In the genomic region with DNA sequence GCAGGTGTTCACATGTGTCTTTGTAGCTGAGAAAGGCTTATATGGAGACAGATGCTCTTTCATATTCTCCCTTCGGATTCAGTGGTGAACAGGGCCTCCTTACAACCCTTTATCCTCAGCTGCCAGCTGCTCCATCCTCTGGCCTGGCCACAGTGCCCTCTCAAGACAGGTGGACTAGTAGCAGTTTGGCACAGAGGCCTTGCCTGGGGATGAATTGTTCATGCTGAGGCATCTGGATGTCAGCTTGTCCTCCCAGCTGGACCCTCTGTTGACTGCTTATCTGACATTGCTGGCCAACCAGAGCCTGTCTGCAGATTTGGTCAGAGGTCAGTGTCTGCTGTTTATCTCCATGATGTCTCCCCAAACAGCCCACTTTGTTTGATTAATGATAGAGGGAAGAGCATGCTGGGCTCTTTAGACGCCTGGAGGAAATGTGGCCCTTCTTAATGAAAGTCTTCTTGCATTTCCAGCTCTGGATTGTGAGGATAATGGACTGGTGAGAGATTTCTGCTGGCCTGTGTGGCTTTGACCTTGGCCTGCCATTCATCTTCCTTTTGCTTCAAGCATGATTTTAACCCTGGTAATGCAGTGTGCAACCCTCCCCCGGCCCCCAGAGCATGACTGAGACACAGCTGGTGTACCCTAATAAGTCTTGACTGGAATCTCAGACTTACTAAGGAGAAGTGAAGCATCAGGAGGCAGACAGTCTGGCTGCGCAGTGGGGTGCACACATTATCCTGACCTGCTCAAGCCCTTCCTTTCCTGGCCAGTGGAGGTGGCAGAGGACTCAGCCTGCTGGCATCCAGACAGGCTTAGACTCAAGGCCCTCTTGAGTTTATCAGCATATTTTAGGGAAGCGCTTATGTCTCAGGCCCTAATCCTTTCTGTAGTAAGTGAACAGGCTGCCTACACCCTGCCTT, we compare ENCODE assay signal across 14 mouse cellular contexts.
DNase-seq lines count a peak whose midpoint lies in the region; ATAC-seq lines count a peak whose summit lies in the region.
"Had no signal": no experiment of that assay in that cellular context is flagged by ENCODE, and none has a peak within 500 bp of the region (broad histone marks: within the 10 kb centered on the region; RNA-seq: fewer than 3 reads in every experiment).

No protein-coding gene starts in this region.

- H3K36me3 ChIP-seq in hindbrain, embryonic 10.5 days = no peaks in the 10 kb centered on the region
- no peaks in the 10 kb centered on the region for H3K36me3 ChIP-seq in hindbrain, embryonic 14.5 days (replicated peaks; ENCODE audit: control insufficient read depth, insufficient read depth)
- H3K36me3 ChIP-seq in midbrain, embryonic 13.5 days = no peaks in the 10 kb centered on the region
- no peaks in the 10 kb centered on the region for H3K36me3 ChIP-seq in midbrain, embryonic 11.5 days (ENCODE audit: control insufficient read depth, insufficient read depth, low read length)
- H3K36me3 ChIP-seq: embryonic facial prominence, embryonic 15.5 days; heart, embryonic 15.5 days; midbrain, embryonic 12.5 days had no signal

- H3K9ac ChIP-seq in hindbrain, embryonic 14.5 days = no peak overlapping the region
- no peak overlapping the region for H3K9ac ChIP-seq in midbrain, embryonic 13.5 days (replicated peaks)
- no peak overlapping the region for H3K9ac ChIP-seq in midbrain, embryonic 11.5 days (ENCODE audit: low read length)
- H3K9ac ChIP-seq: embryonic facial prominence, embryonic 15.5 days; heart, embryonic 15.5 days; midbrain, embryonic 12.5 days had no signal

- no peak; the same call in 1 of the 2 replicates for ATAC-seq in hindbrain, embryonic 14.5 days (ENCODE audit: low FRiP score)
- ATAC-seq in midbrain, embryonic 13.5 days = 0 out of 2 replicates have a peak, but pooled peaks have one; percentile 9
- ATAC-seq in midbrain, embryonic 11.5 days (ENCODE audit: low FRiP score) = no peak
- ATAC-seq in CD4-positive, CD25-positive, alpha-beta regulatory T cell, adult 4 months = no peak
- ATAC-seq: forebrain, embryonic 14.5 days had no signal

- no peak overlapping the region for H3K4me2 ChIP-seq in hindbrain, embryonic 14.5 days (replicated peaks)
- no peak overlapping the region for H3K4me2 ChIP-seq in midbrain, embryonic 13.5 days (replicated peaks)
- no peak overlapping the region for H3K4me2 ChIP-seq in midbrain, embryonic 11.5 days
- H3K4me2 ChIP-seq: embryonic facial prominence, embryonic 15.5 days; heart, embryonic 15.5 days; midbrain, embryonic 12.5 days had no signal

- no peaks in the 10 kb centered on the region for H3K4me1 ChIP-seq in hindbrain, embryonic 10.5 days (replicated peaks)
- no peaks in the 10 kb centered on the region for H3K4me1 ChIP-seq in hindbrain, embryonic 14.5 days (replicated peaks; ENCODE audit: control insufficient read depth, insufficient read depth, low read length)
- 0 out of 2 replicates have a peak, but pooled peaks cover 3% of the 10 kb centered on the region for H3K4me1 ChIP-seq in midbrain, embryonic 13.5 days (replicated peaks)
- no peaks in the 10 kb centered on the region for H3K4me1 ChIP-seq in midbrain, embryonic 11.5 days (ENCODE audit: control insufficient read depth, insufficient read depth, low read length)
- H3K4me1 ChIP-seq: embryonic facial prominence, embryonic 15.5 days; midbrain, embryonic 12.5 days had no signal

- 73% methylated on average over 5 of the region's 5 CpGs for WGBS in hindbrain, embryonic 10.5 days
- 73% methylated on average over 5 of the region's 5 CpGs for WGBS in hindbrain, embryonic 14.5 days
- 78% methylated on average over 5 of the region's 5 CpGs for WGBS in midbrain, embryonic 13.5 days
- 76% methylated on average over 5 of the region's 5 CpGs for WGBS in midbrain, embryonic 11.5 days

- H3K27ac ChIP-seq in hindbrain, embryonic 10.5 days = no peak overlapping the region
- H3K27ac ChIP-seq in hindbrain, embryonic 14.5 days = no peak overlapping the region
- H3K27ac ChIP-seq in midbrain, embryonic 13.5 days = no peak overlapping the region
- no peak overlapping the region for H3K27ac ChIP-seq in midbrain, embryonic 11.5 days (ENCODE audit: low read depth, low read length)
- H3K27ac ChIP-seq: embryonic facial prominence, embryonic 15.5 days; heart, embryonic 15.5 days; midbrain, embryonic 12.5 days had no signal

- no peaks in the 10 kb centered on the region for H3K9me3 ChIP-seq in hindbrain, embryonic 10.5 days
- H3K9me3 ChIP-seq in hindbrain, embryonic 14.5 days (ENCODE audit: control insufficient read depth, low read length) = no peaks in the 10 kb centered on the region
- no peaks in the 10 kb centered on the region for H3K9me3 ChIP-seq in midbrain, embryonic 13.5 days
- H3K9me3 ChIP-seq in midbrain, embryonic 11.5 days (ENCODE audit: control insufficient read depth, low read length) = no peaks in the 10 kb centered on the region
- H3K9me3 ChIP-seq: embryonic facial prominence, embryonic 15.5 days; heart, embryonic 15.5 days; midbrain, embryonic 12.5 days had no signal

- no peaks in the 10 kb centered on the region for H3K27me3 ChIP-seq in hindbrain, embryonic 10.5 days (ENCODE audit: insufficient read depth, poor library complexity, severe bottlenecking)
- H3K27me3 ChIP-seq in hindbrain, embryonic 14.5 days (ENCODE audit: control insufficient read depth, insufficient read depth, low read length) = no peaks in the 10 kb centered on the region
- no peaks in the 10 kb centered on the region for H3K27me3 ChIP-seq in midbrain, embryonic 13.5 days
- no peaks in the 10 kb centered on the region for H3K27me3 ChIP-seq in midbrain, embryonic 11.5 days (ENCODE audit: control insufficient read depth, insufficient read depth, low read length)
- H3K27me3 ChIP-seq: embryonic facial prominence, embryonic 15.5 days; heart, embryonic 15.5 days; midbrain, embryonic 12.5 days had no signal

- peak; percentile 3 for DNase-seq in hindbrain, embryonic 10.5 days (ENCODE audit: low spot score)
- no peak for DNase-seq in hindbrain, embryonic 14.5 days (ENCODE audit: low spot score)
- DNase-seq in midbrain, embryonic 11.5 days (ENCODE audit: low spot score, missing footprints) = no peak
- DNase-seq in embryo, embryonic 9.5 days (ENCODE audit: extremely low spot score) = peak; percentile 24
- DNase-seq in retina, embryonic 14.5 days (ENCODE audit: low spot score) = peak; percentile 24
- DNase-seq: gastrocnemius, postnatal 25 days; lung, postnatal 10 days; spleen, adult 18-20 months had no signal

- no peak overlapping the region for H3K4me3 ChIP-seq in hindbrain, embryonic 10.5 days
- H3K4me3 ChIP-seq in hindbrain, embryonic 14.5 days (replicated peaks; ENCODE audit: low read length) = no peak overlapping the region
- H3K4me3 ChIP-seq in midbrain, embryonic 13.5 days (replicated peaks) = no peak overlapping the region
- H3K4me3 ChIP-seq in midbrain, embryonic 11.5 days (ENCODE audit: low read depth, low read length) = no peak overlapping the region
- H3K4me3 ChIP-seq: embryonic facial prominence, embryonic 15.5 days; heart, embryonic 15.5 days; midbrain, embryonic 12.5 days had no signal

Comparison
In these comparisons a context has a peak if more than half of its experiments do, and no peak if none do; other contexts are left out.
1. DNase-seq: peak in hindbrain, embryonic 10.5 days (single experiment), embryo, embryonic 9.5 days (single experiment) and retina, embryonic 14.5 days (single experiment); none in hindbrain, embryonic 14.5 days (single experiment) and midbrain, embryonic 11.5 days (single experiment).